Mouse (Mus musculus) c-Kit-positive CD71-positive TER-119-positive erythroid progenitor cells, embryonic 14.5 days (primary cell): ENCODE measurements around the gene Coq5.
A peak's percentile ranks its signal among the peaks of the same experiment; 100 is the strongest.

Experiments used
- DNase-seq: peaks from one replicate; pipeline ENCODE4 v3.0.0-alpha.2; 2013; ENCODE audit warnings: low spot score

The Coq5 gene

GRCm38 (mm10) chr5:115312816-115313667 is 33.6 kb downstream of the Coq5 start:
- no peak for DNase-seq

- DNase-seq, result no peak
Measured at GRCm38 (mm10) chr5:115313668-115313943, 34.1 kb downstream of the Coq5 start.

- DNase-seq, result no peak
Measured at GRCm38 (mm10) chr5:115316968-115317644, 37.6 kb downstream of the Coq5 start.

- no peak for DNase-seq
Measured at GRCm38 (mm10) chr5:115317645-115318328, 38.3 kb downstream of the Coq5 start.

- peak; percentile 62 for DNase-seq
Measured at GRCm38 (mm10) chr5:115319004-115319940, 39.8 kb downstream of the Coq5 start.

- peak; percentile 65 for DNase-seq
Measured at GRCm38 (mm10) chr5:115326256-115326831, 46.9 kb downstream of the Coq5 start.

- DNase-seq, result peak; percentile 94
Measured at GRCm38 (mm10) chr5:115326875-115327609, 47.6 kb downstream of the Coq5 start, which contains the start of gene Srsf9. Gene Srsf9, plus strand, starts transcription at chr5:115327177.

- DNase-seq, result no peak
Measured at GRCm38 (mm10) chr5:115327610-115328548, 48.4 kb downstream of the Coq5 start.

GRCm38 (mm10) chr5:115330955-115331354 is 51.5 kb downstream of the Coq5 start:
- DNase-seq, result no peak

- peak; percentile 75 for DNase-seq
Measured at GRCm38 (mm10) chr5:115333626-115334025, 54.2 kb downstream of the Coq5 start.

- DNase-seq, result no peak
Measured at GRCm38 (mm10) chr5:115340007-115340406, 60.5 kb downstream of the Coq5 start.

- peak; percentile 85 for DNase-seq
Measured at GRCm38 (mm10) chr5:115340577-115341313, 61.3 kb downstream of the Coq5 start, which contains the start of the genes Gatc and Triap1. Gene Gatc, minus strand, starts transcription at chr5:115341178. Gene Triap1, plus strand, starts transcription at chr5:115341225.

- DNase-seq, result no peak
Measured at GRCm38 (mm10) chr5:115341314-115342165, 62.1 kb downstream of the Coq5 start.
